Mouse (Mus musculus): ENCODE results near the gene Myo5a.

Myo5a gene

GRCm38 (mm10) chr9:75071706-75072192, 934 bp downstream of the Myo5a start:
- no peak for DNase-seq (ENCODE audit: low spot score)

GRCm38 (mm10) chr9:75072361-75072760, 1.5 kb downstream of the Myo5a start:
- DNase-seq (ENCODE audit: low spot score) = no peak

- no peak for DNase-seq (ENCODE audit: low spot score)
Measured at GRCm38 (mm10) chr9:75077191-75077590, 6.4 kb downstream of the Myo5a start.

- no peak for DNase-seq (ENCODE audit: low spot score)
Measured at GRCm38 (mm10) chr9:75085242-75085824, 14.5 kb downstream of the Myo5a start.

DNA sequence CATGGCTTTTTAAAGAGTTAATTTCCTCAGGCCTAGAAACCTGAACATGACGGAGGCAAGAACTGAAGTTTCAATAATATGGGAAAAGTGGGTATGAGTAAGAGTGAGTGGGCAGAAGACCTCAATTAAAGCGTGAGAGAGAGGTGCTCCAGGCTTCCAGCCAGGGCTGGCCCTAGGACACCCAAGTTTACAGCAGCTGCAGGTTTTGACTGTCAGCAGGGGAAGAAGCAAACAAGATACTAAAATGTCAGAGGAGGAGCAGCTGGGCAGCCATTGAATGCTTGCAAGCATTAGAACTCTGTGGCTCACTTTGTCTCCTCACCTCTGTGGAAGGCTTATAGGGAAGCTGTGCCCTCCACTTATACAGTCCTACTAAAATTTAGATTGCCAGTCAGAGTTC, 17.0 kb downstream of the Myo5a start:
- no peak for DNase-seq (ENCODE audit: low spot score)

- no peak for DNase-seq (ENCODE audit: low spot score)
Measured at GRCm38 (mm10) chr9:75089285-75089684, 18.5 kb downstream of the Myo5a start.

DNA sequence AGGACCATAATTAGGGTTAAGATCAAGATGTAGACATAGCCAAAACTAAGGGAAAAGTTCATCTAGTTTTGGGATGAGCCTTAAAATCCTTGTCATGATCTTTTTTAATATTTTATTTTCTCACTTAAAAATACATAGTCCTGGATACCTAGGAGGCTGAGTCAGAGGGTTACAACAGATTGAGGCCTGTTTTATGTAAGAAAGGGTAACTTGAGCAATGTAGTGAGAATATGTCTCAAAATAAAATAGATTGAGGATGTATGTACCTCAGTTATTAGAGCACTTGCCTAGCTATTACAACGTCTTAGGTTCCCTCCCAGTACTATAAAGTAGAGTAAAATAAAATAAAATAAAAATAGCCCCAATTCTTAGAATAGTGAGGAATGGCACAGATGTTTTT, 21.3 kb downstream of the Myo5a start:
- DNase-seq (ENCODE audit: low spot score) = no peak

DNA sequence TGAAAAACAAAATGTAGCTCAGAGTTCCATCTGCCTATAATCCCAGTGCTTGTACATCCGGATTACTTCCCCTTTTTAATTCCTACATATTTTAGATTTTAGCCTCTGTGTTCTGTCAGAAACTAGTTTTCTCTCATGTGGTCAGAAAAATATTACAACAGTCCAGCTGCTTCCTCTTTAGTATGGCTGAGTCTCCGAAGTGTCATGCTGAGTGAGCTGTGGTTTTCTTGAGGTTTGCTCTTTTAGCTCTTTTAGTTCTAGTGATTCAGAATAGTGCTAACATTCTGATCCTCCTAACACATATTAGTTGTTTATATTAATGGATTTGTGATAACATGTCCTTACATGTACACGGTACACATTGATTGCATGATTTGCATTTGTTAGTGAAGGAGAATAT, 23.9 kb downstream of the Myo5a start:
- DNase-seq (ENCODE audit: low spot score) = peak; percentile 38

DNA sequence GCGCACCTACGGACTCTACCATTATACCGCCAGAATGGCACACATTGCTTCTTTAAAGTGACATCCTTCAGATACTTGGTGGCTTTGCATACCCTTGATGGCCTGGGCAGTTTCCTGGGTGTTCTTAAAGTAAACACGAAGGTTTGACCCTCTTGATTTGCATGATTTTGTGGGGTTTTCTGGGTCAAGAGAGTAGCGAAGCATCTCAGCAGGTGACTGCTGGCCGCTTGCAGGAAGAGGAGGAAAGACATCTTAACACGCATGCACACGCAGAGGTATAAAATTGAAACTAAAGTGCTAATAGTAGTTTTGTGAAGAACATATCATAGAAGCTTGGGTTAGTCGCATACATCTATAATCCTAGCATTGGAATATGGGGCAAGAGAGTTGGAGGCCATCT, 28.1 kb downstream of the Myo5a start:
- no peak for DNase-seq (ENCODE audit: low spot score)

- DNase-seq (ENCODE audit: low spot score) = no peak
Measured at GRCm38 (mm10) chr9:75100157-75100781, 29.5 kb downstream of the Myo5a start.

DNA sequence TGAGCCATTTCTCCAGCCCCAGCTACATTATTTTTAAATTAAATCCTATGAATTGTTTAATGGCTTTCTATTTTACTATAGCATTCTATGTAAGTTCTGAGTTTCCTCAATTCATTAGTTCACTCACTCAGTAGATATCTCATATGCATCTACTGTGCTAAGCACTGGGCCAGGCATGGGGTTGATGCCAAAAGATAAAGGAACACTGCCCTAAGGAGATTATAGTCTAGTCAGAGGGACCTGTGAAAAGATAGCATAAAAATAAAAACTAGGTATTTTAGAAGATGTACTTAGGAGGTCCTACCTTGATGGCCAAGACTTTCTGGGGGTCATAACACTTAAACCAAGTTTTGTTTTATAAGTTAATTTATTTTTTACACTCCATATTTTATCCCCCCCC, 31.3 kb downstream of the Myo5a start:
- no peak for DNase-seq (ENCODE audit: low spot score)

- DNase-seq (ENCODE audit: low spot score) = no peak
Measured at GRCm38 (mm10) chr9:75116571-75117177, 45.9 kb downstream of the Myo5a start.

GRCm38 (mm10) chr9:75121126-75121525, 50.3 kb downstream of the Myo5a start:
- DNase-seq (ENCODE audit: low spot score) = no peak

GRCm38 (mm10) chr9:75124201-75124721, 53.4 kb downstream of the Myo5a start:
- DNase-seq (ENCODE audit: low spot score) = no peak

GRCm38 (mm10) chr9:75130553-75130952, 59.7 kb downstream of the Myo5a start:
- no peak for DNase-seq (ENCODE audit: low spot score)

- no peak for DNase-seq (ENCODE audit: low spot score)
Measured at GRCm38 (mm10) chr9:75146911-75147310, 76.1 kb downstream of the Myo5a start.

DNA sequence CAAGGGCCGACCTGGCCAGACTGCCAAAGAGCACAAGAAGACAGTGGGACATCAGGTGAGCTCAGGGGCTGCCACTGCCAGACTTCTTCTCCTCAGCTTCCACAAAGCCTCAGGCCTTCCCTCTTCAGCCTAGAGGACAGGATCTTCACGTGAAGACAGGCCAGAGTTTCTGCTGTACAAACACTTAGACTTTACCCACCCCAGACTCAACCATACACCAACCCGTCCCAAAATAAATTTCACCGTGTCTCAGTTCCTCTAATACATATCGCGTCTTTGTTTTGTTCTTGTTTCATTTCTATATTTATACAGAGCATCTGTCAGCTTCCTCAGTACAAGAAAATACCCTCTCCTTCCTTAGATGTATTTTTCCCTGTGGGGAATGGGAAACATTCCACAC, 89.7 kb downstream of the Myo5a start:
- peak; percentile 5 for DNase-seq (ENCODE audit: low spot score)

- DNase-seq (ENCODE audit: low spot score) = no peak
Measured at GRCm38 (mm10) chr9:75163650-75164049, 92.8 kb downstream of the Myo5a start.

DNA sequence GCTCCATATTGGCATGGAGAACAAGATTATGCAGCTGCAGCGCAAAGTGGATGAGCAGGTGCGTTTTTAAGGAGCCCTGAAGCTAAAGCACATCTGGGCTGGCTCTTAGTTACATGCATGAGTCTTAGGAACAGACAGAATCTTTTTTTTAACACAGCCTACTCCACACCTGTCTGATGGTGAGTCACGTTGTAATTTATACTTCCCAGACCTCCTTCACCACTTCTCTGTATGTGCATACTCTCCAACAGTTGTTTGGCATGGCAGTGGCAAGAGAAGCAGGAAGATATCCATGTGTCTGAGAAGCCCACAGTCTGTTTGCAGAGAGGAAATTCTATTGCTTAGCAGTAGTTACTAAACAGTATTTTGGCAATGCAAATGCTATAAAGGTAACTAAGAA, 100.9 kb downstream of the Myo5a start:
- no peak for DNase-seq (ENCODE audit: low spot score)

- DNase-seq (ENCODE audit: low spot score) = no peak
Measured at GRCm38 (mm10) chr9:75187646-75188260, 116.9 kb downstream of the Myo5a start.

- DNase-seq (ENCODE audit: low spot score) = no peak
Measured at GRCm38 (mm10) chr9:75193858-75194257, 123.0 kb downstream of the Myo5a start.

DNA sequence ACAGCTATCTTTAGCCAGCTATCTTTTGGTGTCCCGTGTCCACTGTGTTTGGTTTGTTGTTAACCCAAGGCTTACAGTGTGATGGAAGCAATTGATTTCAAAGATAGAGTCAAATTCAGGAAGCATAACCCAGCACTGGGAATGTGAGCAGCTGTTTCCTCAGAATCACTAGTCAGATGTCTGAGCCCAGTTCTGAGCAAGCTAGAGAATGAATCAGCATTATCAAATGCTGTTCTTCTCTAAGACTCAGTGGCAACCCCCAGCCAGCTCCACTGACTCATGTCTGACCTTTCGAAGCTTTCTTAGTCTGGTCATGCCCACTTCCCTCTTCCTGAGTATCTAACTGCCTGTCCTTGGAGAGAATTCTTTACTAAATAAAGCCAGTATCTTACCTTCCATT, 125.5 kb downstream of the Myo5a start:
- no peak for DNase-seq (ENCODE audit: low spot score)

DNA sequence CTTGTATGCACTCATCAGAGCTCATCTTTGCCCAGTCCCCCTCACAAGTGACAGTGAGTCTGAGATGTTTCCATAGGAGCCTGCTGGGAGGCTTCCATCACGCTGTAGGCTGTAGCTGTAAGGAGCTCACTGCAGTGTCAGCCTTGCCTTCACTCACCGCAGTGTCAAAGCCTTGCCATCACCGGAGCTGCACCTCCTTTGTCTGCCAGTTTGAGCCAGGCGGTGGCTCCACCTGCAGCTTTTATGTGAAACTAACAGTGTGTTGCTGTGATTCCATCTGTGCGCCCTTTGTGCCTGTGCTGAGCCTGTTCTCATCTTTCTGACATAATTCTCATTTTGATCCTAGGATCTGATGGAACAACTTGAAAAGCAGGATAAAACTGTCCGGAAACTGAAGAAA, 126.5 kb downstream of the Myo5a start:
- DNase-seq (ENCODE audit: low spot score) = no peak
